Mouse (Mus musculus) ovary, postnatal 10 days (tissue): Measurements from ENCODE around the gene Plbd2.

Experiments
- DNase-seq: peaks from one replicate; pipeline ENCODE4 v3.0.0; 2022; ENCODE audit warnings: low spot score

The Plbd2 gene

GRCm38 (mm10) chr5:120473361-120473760 lies 30.1 kb downstream of the Plbd2 start:
- DNase-seq, result no peak

DNA sequence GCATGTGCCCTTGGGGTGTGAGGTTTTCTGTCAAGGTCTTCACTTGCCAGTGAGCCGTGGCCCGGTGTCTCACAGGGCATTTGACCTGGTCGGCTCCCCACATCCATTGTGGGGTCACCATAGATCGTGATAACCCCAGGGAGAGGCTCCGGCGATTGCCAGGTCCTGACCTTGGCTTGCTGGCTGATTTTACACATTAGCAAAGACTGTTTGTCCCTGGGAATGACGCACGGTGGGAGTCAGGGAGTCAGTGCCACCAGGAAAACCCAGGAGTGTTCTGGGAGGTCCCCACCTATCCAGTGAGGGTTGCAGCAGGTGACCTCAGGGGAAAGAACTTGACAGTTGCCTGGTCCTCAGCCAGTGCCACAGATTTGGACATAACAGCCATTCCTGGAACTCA lies 30.7 kb downstream of the Plbd2 start, which contains the start of gene Sdsl:
TSS of gene Sdsl (minus strand) at position 41 of the 400 bp plus-strand sequence.
- DNase-seq, result no peak

- no peak for DNase-seq
Observed at GRCm38 (mm10) chr5:120471538-120471937, 31.9 kb downstream of the Plbd2 start.

- DNase-seq, result no peak
Observed at GRCm38 (mm10) chr5:120468830-120469229, 34.6 kb downstream of the Plbd2 start.

DNA sequence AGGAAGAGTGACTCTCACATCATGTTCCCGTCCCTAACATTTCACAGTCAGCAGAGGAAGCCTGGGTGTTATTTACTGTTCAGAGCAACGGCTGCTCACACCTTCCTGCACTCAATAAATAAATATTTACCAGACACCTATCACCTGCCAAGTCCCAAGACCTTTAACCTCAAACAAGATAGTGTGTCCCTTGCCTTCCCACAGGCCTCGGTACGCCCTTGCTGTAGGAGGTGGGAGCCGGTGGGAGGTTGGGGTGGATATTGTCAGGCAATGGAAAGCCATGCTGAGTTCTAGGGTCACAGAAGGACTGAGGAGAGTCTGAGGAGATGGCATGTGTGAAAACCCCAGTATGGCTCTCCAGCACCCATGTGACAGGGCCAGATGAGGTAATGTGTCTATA lies 35.1 kb downstream of the Plbd2 start:
- DNase-seq, result no peak

DNA sequence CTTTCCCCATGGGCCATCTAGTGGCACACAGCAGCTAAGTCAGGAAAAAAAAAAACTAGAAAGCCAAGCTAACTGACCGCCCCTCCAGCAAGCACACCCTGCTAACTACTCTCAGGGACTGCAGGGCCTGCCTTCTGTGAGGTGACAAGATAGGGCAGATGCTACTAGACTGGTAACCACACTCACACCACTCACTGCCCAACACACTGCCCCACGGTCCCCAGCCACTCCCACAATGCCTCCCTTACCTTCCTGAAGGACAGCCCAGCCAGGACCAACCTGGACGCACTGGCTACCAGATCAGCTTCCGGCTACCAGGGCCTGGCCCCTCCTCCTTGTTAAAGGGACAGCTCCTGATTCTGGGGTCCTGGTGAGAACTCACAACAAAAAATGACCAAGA lies 36.4 kb downstream of the Plbd2 start:
- DNase-seq, result no peak

DNA sequence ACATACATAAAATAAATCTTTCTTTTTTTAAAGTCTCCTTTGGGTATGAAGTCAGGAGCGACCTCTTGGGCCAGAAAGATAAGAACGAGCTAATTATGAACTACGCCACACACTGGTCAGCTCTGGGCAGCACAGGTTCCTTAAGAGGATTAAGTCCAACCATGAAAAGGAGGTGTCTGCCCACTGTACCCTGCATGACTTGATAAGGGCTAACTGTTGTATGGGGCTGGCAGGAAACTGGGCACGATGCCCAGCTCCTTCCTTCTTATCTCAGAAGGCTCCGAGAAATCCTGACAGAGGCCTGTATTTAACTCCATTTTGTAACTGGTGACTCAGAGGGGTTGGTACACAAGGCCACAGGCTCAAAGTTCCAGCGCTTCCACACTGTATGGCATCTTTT lies 37.6 kb downstream of the Plbd2 start:
- no peak for DNase-seq

- DNase-seq, result no peak
Observed at GRCm38 (mm10) chr5:120465062-120465461, 38.4 kb downstream of the Plbd2 start.

DNA sequence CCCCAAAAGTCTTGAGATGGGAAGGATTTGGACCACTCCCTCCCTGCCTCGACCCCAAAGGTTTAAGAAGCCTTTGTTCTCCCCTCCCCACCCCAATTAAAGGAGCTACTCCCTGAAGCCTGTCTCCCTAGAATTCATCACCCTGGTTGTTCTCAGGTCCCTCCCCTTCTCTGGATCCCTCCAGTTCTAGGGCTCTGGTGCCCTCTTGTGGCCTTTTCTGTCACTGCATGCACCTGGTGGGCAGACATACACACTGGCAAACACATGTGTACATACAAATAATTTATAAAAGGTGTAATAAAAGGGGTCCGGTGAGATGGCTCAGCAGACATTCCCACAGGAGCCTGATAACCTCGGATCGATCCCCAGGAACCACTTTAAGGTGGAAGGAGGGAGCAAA lies 39.1 kb downstream of the Plbd2 start:
- no peak for DNase-seq

GRCm38 (mm10) chr5:120461902-120462301 lies 41.5 kb downstream of the Plbd2 start:
- DNase-seq, result no peak

DNA sequence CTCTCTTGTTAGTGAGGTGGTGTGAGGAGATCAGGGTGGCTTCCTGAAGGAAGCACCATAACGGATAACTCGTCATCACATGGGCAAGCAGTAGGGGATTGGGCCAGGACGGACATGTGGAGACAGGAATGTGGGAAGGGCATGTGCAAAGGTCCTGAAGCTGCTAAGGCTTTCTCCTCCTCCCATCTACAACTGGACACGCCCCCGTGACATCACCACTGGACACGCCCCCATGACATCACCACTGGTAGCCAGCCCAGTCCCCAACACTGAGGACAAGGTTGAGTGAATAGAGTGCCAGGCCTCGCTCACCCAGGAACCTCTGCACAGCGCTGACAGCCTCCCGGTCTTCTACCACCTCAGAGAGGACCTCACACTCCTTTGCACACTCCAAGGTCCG lies 44.3 kb downstream of the Plbd2 start:
- no peak for DNase-seq

DNA sequence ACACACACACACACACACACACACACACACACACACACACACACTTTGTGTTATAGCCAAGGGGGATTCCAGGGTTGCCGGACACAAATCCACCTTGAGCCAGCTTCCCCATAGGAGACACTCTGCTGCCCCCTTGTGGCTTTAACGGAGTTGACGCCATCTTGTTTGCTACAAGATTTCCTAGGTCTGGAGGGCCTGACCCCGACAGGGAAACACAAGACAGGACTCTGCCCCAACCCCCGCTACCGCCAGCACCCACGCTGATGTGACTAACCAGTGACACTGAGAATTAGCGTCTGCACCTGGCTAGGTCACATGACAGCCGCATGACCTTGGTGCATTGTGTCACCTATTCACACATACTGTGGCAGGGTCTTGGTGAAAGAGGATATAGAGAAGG lies 45.8 kb downstream of the Plbd2 start:
- DNase-seq, result peak; percentile 35

- DNase-seq, result no peak
Observed at GRCm38 (mm10) chr5:120456841-120457554, 46.4 kb downstream of the Plbd2 start.

DNA sequence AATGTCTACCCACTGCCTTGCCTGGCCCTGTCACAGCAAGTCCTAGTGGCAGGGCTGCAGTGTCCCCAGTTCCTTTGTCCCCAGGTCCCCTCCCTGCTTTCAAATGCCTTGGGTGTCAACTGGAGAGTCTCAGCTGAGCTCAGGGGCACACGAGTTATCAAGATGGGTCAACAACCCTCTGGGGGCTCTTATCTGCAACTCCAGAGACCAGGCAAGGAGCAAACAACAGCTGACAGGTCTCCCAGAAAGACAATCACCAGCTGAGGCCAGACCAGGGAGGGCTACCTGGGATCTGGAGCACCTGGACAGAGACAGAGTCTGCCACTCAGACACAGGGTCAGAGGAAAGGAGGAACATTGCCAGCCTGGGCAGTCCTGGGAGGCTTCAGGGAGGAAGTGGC lies 47.2 kb downstream of the Plbd2 start:
- DNase-seq, result no peak

DNA sequence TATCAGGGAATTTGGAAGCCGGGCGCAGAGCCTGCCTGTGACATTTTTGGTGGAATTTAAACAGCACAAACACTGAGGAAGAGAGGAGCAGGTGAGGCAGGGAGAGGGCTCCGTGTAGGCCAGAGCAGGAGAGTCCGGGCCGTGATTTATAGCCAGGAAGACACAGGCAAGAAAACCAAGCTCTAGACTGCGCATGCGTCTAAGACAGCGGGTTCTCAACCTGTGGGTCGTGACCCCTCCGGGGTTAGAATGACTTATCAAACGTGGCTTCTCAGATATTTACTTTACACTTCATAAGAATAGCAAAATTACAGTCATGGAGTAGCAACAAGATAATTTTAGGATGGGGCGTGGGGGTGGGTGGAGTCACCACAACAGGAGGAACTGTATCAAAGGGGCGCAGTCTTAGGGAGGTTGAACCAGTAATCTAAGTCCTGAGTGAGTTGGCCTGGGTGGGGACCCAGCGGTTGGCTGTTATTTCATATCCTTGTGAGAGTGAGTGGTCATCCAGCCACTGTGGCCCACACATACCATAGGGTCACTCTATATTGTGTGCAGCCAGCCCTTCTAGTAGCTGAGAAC lies 48.6 kb downstream of the Plbd2 start:
- no peak for DNase-seq

DNA sequence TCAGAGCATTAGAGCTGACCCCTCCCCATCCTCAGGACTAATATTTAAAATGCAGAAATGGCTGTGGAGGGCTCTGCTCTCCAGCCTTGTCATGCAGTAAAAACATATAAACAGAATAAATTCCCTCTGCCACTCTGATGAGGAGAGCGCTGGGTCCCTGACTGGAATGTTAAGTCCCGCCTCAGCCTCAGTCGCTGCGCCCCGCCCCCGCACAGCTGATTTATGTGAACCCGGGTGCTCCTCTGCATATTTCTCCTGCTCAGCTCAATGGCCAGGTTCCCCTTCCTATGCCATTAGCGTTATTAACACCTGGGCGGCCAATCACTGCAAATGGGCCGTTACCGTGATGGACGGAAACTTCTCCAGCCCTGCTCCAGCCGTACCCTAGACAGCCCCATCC lies 56.1 kb downstream of the Plbd2 start:
- DNase-seq, result no peak

GRCm38 (mm10) chr5:120440733-120441132 lies 62.7 kb downstream of the Plbd2 start:
- peak; percentile 77 for DNase-seq

DNA sequence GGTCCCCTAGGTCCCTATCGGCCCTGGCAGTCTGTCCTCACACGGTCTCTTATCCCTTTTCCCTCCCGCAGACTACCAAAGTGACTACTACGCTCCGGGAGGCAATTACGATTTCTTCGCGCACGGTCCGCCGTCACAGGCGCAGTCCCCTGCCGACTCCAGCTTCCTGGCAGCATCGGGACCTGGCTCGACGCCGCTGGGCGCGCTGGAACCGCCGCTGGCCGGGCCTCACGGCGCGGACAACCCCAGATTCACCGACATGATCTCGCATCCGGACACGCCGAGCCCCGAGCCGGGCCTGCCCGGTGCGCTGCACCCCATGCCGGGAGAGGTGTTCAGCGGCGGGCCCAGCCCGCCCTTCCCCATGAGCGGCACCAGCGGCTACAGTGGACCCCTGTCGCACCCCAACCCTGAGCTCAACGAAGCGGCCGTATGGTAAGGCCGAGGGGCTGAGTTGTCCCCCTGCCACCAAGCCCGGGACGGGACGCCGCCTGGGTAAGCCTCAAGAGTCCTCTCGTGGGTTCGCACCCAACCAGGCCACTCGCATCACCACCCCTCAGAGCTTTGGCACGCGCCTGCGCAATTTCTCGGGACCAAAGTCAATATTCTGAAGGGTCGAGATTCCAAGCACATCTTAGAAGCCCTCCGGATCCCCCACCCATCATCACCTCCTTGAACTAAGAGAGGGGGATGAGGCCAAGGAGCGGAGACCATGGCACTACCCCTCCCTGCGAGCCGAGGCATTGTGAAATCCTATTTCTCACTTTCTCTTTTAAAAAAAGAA lies 63.3 kb downstream of the Plbd2 start:
- no peak for DNase-seq

GRCm38 (mm10) chr5:120438991-120439710 lies 64.3 kb downstream of the Plbd2 start:
- no peak for DNase-seq

GRCm38 (mm10) chr5:120438469-120438868 lies 65.0 kb downstream of the Plbd2 start:
- no peak for DNase-seq

- DNase-seq, result no peak
Observed at GRCm38 (mm10) chr5:120437986-120438385, 65.4 kb downstream of the Plbd2 start.

GRCm38 (mm10) chr5:120437539-120437938 lies 65.9 kb downstream of the Plbd2 start:
- no peak for DNase-seq
